Mouse (Mus musculus): Measurements from ENCODE around the gene Hoxd4. TPM values are rescaled to one million over a fixed set of nuclear protein-coding genes. Genes with fewer than 3 reads are reported as not detected.

Hoxd4 gene
- total RNA-seq, 1 experiment from 2014 or later, result 13.9 TPM

DNA sequence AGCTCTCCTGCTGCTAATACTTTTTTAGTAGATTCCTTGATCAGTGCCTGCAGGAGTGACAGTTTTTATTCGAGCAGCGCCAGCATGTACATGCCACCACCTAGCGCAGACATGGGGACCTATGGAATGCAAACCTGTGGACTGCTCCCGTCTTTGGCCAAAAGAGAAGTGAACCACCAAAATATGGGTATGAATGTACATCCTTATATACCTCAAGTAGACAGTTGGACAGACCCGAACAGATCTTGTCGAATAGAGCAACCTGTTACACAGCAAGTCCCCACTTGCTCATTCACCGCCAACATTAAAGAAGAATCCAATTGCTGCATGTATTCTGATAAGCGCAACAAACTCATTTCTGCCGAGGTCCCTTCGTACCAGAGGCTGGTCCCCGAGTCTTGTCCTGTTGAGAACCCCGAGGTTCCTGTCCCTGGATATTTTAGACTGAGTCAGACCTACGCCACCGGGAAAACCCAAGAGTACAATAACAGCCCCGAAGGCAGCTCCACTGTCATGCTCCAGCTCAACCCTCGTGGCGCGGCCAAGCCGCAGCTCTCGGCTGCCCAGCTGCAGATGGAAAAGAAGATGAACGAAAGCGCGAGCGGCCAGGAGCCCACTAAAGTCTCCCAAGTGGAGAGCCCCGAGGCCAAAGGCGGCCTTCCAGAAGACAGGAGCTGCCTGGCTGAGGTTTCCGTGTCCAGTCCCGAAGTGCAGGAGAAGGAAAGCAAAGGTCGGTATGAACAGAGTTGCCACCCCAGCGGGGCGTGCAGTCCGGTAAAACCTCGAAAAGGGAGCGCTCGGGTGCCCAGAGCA is 19.5 kb upstream of the Hoxd4 start:
- no peak for DNase-seq

DNA sequence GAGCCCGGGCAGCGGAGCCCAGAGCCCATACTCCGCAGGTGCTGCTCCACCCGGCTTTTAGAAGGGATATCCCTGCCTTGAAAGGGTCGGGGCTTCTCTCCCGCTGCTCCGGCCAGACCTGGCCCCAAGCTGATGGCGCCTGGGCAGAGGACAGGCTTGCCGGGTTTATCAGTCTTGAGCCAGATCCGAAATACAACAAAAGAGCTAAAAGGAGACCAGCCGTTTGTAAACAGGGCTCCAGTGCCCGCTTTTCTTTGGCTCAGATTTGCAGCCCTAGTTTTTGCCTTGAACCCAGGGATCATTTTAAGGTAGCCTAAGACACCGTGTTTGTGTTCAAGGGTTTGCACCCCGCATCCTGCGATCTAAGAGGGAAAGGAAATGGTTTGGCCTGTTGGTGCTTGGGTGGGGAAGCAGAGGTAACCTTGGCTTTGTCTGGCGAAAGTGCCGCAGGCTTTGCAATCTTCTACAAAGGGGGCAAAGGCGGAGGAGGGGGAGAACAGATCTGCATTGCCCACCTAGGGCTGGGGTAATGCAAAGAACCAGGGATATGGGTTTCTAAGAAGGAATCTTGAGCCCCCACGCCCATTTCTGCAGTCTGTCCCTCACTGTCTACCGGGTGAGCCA is 18.8 kb upstream of the Hoxd4 start:
- DNase-seq, result no peak

DNA sequence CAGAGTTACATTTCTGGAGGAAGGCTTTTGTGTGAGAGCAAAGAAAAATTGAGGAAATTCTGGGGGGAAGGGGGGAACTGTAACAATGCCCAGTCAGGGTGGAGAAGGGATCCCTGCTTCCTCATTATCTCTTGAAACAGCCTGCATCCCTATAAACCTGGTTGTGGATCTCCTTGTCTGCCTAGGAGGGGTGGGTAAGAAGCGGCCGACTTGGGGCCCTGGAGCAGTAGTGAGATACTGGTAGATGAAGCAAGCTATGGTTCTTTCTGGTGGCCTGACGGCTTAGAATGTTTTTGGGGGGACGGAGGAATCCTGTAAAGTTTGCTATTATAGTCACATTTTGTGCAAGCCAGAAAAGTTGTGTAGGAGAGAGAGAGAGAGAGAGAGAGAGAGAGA is 18.3 kb upstream of the Hoxd4 start:
- no peak for DNase-seq

DNA sequence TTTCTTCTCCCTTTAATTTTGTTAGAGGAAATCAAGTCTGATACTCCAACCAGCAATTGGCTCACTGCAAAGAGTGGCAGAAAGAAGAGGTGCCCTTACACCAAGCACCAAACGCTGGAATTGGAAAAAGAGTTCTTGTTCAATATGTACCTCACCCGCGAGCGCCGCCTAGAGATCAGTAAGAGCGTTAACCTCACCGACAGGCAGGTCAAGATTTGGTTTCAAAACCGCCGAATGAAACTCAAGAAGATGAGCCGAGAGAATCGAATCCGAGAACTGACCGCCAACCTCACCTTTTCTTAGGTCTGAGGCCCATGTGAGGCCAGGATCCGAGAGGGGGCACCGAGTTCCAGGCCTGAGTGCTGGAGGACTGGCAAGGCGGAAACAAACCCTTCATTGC is 17.7 kb upstream of the Hoxd4 start:
- DNase-seq, result no peak

DNA sequence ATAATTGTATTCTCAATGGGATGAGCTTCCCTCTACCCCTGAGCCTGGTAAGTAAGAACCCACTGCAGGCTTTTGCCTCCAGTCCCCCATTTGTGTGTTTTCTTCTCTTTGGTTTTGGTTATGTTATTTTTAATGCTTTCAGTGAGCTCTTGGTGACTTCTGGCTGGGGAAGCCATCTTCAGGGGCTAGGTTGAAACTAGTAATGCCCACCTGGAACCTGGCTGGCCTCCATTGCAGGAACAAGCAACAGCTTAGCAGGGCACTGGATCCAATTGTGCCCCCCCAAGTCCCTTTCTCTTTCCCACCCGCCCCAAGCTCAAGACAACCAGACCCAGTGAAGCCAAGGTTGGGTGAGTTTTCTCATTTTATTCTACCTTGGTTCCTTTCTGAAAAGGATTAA is 16.3 kb upstream of the Hoxd4 start:
- no peak for DNase-seq

DNA sequence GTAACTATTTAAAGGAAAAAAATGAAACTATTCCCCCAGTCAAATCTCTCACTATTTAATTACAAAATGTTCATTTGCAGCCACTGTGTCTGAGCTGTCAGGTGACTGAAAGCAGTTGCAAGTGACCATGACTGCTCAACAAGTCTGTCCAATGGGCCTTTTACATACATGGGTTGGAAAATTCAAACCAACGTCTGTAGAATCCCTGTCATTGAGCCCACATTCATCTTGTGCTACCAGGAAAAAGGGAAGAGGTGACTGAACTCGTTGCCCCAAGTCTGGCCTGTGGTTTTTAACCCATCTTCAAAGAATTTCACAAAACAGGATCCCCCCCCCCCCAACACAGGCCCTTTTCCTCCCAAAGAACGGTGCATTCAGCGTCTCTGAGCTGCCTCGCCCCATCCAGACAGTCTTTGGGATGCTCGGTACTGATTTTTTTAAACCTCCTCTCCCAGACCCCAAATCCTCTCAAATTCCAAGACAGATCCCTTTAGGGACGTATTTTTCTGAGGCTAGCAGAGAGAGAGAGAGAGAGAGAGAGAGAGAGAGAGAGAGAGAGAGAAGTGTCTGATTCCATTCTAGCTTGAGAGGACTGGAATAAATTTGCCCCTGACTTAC is 15.8 kb upstream of the Hoxd4 start:
- no peak for DNase-seq

DNA sequence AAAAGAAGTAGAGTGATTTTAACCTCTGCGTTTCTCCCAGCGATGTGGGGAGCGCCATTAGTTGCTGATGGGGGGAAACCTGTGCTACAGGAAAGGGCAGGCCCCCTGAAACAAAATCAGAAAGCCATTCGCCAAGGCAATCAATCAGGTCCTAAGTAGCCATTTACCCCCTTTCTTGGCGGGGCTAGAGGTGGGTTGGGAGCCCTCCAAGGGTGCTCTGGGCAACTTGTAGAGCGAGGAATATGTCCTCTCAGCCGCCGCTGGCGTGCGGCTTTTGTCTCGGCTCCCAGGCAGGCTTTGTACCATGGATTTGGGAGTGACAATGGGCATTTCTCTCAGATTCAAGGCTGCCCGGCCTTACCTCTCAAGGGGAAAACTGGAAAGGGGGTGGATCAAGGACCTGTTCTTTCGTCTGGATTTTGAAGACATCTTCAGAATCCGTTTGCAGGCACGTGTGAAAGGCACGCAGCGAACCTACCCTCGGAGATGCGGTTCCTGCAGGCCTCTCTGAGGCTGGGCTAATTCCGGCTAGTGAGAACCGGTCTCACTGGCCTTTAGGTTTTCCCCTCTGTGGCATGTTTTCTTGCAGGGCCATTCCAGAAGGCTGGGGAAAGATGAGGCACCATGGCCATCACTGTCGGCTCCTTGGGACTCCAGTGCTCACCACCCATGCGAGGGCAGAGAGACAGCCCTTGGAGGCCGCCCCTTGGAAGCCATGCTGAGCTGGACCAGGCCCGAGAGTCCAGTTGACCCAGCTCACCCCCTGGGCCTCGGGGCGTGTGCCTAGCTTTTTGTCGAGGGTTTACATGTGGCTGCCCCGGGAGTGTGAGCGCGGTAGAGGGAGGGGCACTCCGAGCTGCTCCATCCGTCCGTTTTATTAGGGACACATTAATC is 15.0 kb upstream of the Hoxd4 start:
- DNase-seq, result no peak

DNA sequence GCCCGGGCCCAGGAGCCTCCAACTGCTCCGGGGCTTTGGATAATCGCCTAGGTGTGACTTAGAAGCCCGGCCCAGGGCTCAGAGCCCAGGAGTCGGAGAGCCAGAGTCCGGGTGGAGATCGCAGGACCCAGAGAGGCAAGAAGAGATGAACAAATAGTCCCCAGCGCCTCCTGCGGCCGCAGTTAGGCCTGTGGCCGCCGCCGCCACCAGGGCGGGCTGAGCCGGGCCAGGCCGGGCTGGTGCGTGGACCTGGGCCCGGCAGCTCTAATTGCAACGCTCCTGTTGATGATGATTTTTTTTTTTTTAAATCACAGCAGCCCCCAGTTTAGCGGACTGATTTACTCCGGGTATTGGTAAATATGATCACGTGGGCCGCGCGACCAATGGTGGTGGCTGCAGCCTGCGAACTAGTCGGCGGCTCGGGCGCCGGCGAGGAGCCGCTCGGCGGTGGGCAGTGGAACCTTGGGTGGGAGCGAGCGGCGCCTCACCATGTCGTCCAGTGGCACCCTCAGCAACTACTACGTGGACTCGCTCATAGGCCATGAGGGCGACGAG is 14.1 kb upstream of the Hoxd4 start, which contains the start of gene Hoxd9:
Gene Hoxd9, plus strand, starts transcription at position 161 of the 555 bp plus-strand sequence.
- DNase-seq, result peak; percentile 85

GRCm38 (mm10) chr2:74698201-74699052 is 13.3 kb upstream of the Hoxd4 start:
- peak; percentile 60 for DNase-seq

- DNase-seq, result no peak
Observed at GRCm38 (mm10) chr2:74699053-74699430, 12.7 kb upstream of the Hoxd4 start.

DNA sequence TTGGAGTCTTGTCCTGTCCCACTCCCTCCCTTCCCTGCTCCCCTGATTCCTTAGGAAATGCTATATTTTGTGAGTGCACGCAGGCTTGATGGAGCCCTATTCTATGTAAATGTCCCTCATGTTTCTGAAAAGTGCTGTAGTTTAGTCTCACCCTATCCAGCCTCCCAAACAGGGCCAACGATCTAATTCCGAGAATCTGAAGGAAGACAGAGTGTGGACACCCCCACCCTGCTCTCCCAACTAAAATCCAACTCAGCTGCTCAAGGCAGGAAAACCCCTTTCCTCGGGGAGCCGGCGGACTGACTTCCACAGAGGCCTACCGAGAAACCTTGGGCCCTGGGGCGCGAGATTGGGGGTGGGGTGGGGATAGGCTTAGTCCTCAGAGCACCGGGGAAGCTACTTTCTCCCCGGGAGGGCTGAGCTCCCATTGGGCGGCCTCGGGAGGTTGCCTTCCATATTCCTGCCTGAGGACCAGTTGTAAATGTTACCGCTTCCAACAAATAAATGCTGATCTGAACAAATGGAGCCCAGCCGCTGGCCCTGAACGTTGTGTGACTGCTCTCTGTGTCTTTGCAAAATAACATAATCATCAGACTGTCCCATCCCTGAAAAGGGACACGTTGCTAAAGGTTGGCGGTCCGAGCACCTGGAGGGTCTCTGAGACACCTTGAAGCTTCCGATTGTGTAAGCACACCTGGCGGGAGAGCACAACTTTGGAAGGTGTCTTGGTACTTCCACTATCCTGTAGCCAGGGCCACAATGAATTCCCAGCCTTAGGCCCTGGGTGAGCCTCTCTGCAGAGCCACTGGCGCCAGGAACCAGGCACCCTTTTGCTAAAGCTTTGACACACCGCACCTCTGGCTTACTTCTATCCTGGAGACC is 11.8 kb upstream of the Hoxd4 start:
- DNase-seq, result no peak

DNA sequence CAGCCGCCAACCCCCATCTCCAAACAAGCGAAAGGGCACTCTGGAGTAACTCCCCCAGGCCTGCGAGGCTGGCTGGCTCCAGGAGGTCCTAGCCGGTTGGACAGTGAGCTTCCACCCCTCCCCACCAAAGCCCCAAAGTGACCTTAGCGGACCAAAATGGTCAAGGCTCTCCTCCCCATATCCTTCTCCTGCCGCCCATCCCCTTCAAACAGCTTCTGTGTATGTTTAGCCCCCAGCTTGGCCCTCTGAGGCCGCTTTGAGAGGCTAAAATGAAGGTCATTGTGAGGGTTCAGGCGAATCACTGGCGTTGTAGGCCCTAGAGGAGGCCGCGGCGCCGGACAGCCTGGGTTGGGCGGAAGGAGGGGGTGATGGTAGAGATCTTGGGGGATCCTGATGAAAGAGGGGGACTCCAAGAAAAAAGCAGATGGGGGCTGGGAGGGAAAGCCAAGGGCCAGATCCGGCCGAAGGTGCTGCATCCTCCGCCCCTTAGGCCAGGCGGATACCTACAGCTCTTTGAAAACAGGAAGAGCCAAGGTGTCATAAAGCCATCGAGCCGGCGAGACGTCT is 11.1 kb upstream of the Hoxd4 start:
- DNase-seq, result no peak

DNA sequence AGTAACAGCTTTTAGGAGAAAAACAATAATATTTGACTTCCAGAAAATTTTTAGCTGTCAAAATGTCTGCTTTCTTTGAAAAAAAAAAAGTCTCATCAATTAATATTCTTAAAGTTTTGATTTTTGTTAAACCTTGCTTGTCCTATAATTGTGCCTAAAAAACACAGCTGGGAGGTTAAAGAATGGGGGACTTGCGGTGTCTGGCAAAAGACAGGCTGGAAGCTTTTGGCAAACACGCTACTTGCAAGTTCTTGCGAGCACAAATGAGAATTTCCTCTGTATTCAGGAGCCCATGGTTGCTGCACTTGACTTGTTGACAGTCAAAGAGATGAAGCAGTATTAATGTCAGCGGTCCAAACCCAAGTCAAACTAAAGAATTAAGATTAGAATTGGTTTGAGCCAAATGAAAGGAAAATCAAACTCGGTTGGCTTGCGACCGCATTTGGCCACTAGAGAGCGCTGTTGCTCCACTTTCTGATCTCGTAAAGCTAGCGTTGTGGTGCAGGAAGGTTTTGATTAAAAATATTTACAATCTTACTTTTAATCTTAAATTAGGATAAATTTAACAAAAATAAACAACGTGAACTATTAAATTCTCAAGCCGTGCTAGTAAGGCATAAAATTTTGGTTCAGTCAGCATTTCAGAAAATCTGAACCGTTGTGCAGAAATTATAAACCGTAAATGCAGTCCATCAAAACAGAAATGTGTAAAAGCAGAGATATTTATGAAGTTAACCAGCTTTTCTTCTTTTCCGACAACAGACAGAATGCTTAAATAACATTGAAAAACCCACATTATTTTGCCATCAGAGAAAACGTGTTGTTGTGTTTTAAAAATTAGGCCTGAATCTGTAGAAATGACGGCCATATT is 9.5 kb upstream of the Hoxd4 start:
- DNase-seq, result peak; percentile 85

DNA sequence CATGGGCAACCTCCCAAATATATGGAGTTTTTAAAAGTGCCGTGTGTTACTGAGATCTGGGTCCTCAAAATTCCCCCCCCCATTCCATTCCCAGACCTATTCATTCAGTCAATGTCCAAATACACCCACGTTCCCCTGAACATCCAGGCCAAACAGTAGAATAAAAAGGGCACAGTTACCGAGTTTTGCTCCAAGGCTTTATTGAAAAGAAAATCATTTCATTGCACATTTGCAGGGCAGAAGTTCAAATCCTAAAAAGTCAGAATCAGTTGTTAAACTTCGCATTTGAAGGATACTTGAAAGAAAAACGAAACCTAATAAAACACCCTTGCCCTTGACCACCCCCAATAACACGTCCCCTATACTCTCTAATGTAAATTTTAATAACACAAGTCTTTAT is 8.9 kb upstream of the Hoxd4 start:
- no peak for DNase-seq

DNA sequence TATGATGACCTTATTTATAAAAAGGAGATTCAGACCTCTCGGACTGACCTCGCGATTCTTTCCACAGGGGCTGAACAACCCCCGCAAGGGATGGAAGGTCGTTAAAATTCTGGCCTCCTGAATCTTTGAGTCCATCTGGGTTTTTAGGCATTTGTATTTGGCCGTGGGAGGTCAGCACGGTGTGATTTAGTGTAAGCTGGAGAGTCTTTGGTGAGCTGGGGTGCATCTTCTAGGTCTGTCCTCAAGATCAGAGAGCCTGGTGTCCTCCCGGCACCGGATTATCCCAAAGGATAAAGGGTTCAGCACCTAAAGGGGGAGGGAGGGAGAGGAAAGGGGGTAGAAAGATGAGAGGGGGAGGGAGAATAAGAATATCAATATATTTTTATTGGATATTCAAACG is 8.4 kb upstream of the Hoxd4 start:
- DNase-seq, result no peak

DNA sequence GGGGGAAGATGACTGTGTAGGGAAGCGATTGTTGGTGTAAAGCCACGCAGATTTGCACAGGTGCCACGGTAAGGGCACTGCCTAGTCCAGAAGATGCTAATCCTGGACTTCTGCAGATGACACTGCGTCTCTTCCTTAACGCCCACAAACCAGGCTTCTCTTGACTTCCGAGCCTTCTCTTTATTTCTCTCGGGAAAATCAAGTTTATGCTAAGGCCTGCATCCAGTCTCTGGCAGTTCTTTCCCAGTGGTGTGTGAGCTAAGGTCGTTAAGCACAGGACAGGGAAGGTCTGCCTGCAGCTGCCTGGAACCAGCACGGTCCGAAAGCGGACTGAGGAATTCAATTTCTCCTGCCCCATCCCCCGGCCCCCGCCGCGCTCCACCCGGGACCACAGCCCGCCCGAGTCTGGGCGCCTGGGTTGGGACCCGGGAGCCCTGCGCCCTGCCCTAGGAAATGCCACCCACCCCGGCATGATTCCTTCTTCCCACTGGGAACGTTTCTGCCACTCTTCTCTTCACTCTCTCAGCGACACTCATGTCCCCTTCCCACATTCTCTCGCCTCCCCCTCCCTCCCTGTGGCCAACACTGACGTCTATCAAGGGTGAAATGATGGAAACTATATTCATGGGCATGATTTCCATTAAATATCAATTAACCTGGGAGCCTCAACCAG is 7.9 kb upstream of the Hoxd4 start:
- no peak for DNase-seq

- DNase-seq, result peak; percentile 91
Observed at GRCm38 (mm10) chr2:74704393-74704998, 7.2 kb upstream of the Hoxd4 start, which contains the start of gene Hoxd8. Gene Hoxd8 (plus strand): TSS chr2:74704615.

Measured in adrenal gland, postnatal 14 days (tissue).